Mouse (Mus musculus) lung, embryonic 15.5 days (tissue): ENCODE data around the gene Dicer1. TPM values are rescaled to one million over a fixed set of nuclear protein-coding genes. Genes with fewer than 3 reads are reported as not detected.
"Not testable (repeated sequence)": the region's sequence is repeated elsewhere in the genome, so short reads cannot be mapped to it uniquely, and the experiment has no call there.

ENCODE experiments used
- ATAC-seq: fragments of 200-750 bp; cut with Nextera tagmentation; 2 replicates; pipeline ENCODE4 v1.8.0; 2017; ENCODE audit warnings: moderate number of reproducible peaks, borderline replicate concordance; ENCODE audit not compliant: low FRiP score, low TSS enrichment; ENCODE audit errors: extremely low read depth
- H3K27ac ChIP-seq: fragments of 300-500 bp; sonication (generic); 2 replicates; pipeline ENCODE4 v1.5.1; 2015; ENCODE audit warnings: moderate library complexity, mild to moderate bottlenecking, inconsistent platforms
- H3K27me3 ChIP-seq: fragments of 300-500 bp; sonication (generic); 2 replicates; pipeline ENCODE4 v1.6.1; 2015; ENCODE audit warnings: inconsistent platforms
- H3K36me3 ChIP-seq: fragments of 300-500 bp; sonication (generic); 2 replicates; pipeline ENCODE4 v1.6.1; 2015; ENCODE audit warnings: inconsistent platforms
- H3K4me1 ChIP-seq: fragments of 300-500 bp; sonication (generic); 2 replicates; pipeline ENCODE4 v1.6.1; 2015; ENCODE audit warnings: inconsistent platforms
- H3K4me2 ChIP-seq: fragments of 300-500 bp; sonication (generic); 2 replicates; pipeline ENCODE4 v1.6.1; 2015; ENCODE audit warnings: inconsistent platforms, mild to moderate bottlenecking, moderate library complexity
- H3K4me3 ChIP-seq: fragments of 300-500 bp; sonication (generic); 2 replicates; pipeline ENCODE4 v1.5.1; 2015; ENCODE audit warnings: mild to moderate bottlenecking, inconsistent platforms
- H3K9ac ChIP-seq: fragments of 300-500 bp; sonication (generic); 2 replicates; pipeline ENCODE4 v1.6.1; 2015; ENCODE audit warnings: inconsistent platforms
- H3K9me3 ChIP-seq: fragments of 300-500 bp; sonication (generic); 2 replicates; pipeline ENCODE4 v1.6.1; 2016; ENCODE audit warnings: inconsistent platforms
- WGBS: fragments of 180-500 bp; shearing (Covaris S2); methylation state at CpG from one replicate; pipeline ENCODE4 v1.1.7; 2015; 5-methylcytosine and 5-hydroxymethylcytosine counted together
- polyA plus RNA-seq: library from polyadenylated mRNA; unstranded; fragments of >200 nt; fragmentation: Nextera tagmentation; extraction: Ambion mirVana; gene quantifications from 2 replicates; pipeline ENCODE4 v1.2.1, GENCODE M21; 2015

Dicer1 gene
- polyA plus RNA-seq, 1 experiment from 2014 or later, result 29.2 TPM

DNA sequence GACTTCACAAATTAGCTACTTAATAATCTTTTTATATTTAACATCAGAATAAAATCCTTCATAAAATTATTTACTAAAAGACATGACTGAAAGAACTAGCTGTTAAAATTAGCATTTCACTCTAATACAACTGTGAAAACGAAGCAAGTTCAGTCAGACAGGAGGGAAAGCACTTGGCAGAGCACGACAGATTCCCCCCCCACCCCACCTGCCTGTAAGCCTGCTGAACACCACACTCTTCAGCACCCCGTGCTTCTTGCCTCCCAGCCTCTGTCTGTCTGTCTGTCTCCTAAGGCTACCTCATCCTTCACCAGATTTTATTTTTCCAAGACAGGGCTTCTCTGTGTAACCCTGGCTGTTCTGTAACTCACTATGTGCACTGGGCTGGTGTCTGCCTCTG is 12.8 kb downstream of the Dicer1 start:
- Histone ChIP-seq H3K4me2 (no peak overlapping the region), H3K4me3 (no peak overlapping the region), H3K9me3 (no peaks in the 10 kb centered on the region), H3K27ac (no peak overlapping the region), H3K27me3 (no peaks in the 10 kb centered on the region), H3K9ac (no peak overlapping the region), H3K36me3 (peaks cover 14% of the 10 kb centered on the region; the same call in 1 of the 2 replicates), H3K4me1 (peaks cover 13% of the 10 kb centered on the region)
- ATAC-seq, result no peak
- 45% methylated on average over 3 of the region's 3 CpGs for WGBS

DNA sequence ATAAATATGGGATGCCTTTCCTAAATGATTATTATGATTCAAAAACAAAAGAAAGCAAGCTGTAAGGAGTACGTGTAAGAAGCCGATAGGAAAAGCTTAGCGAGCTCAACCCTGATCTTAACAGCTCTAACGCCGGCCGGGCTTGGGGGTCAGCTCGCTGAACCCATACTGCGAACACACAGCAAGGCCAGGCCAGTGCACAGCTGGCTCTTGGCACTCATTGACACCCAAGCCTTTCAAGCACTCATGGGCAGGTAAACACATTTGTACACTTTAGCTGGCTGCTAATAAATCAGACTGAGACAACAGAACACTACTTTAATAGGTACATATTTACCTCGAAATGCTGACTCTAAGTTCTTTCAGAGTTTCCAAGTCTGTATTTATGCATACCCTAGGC is 13.3 kb downstream of the Dicer1 start:
- 38% methylated on average over 9 of the region's 9 CpGs for WGBS
- Histone ChIP-seq H3K4me2 (no peak overlapping the region), H3K9me3 (no peaks in the 10 kb centered on the region), H3K9ac (no peak overlapping the region), H3K4me3 (no peak overlapping the region), H3K36me3 (peaks cover 14% of the 10 kb centered on the region; the same call in 1 of the 2 replicates), H3K27me3 (no peaks in the 10 kb centered on the region), H3K27ac (no peak overlapping the region), H3K4me1 (peaks cover 10% of the 10 kb centered on the region)
- ATAC-seq, result no peak

DNA sequence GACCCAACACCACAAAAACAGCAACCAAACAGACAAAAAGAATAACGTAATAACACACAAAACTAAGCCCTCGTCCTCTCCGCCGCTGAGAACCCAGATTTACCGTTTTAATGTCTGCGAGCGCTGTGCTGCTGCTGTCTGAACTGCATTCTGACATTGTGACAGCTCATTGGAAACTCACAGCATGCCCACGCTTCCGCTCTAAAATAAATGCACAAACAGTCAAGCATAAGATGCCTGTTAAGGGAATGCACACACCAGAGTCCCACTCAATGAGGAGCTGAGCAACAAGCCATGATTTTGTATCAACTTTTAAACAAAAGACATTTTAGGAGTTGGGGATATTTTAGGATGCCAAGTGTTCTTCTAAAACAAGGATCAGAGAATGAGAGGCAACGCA is 14.1 kb downstream of the Dicer1 start:
- Histone ChIP-seq H3K36me3 (peaks cover 15% of the 10 kb centered on the region; the same call in 1 of the 2 replicates), H3K27ac (no peak overlapping the region), H3K4me1 (peaks cover 10% of the 10 kb centered on the region), H3K9ac (no peak overlapping the region), H3K4me3 (no peak overlapping the region), H3K9me3 (no peaks in the 10 kb centered on the region), H3K4me2 (no peak overlapping the region), H3K27me3 (no peaks in the 10 kb centered on the region)
- 79% methylated on average over 10 of the region's 10 CpGs for WGBS
- ATAC-seq, result no peak

DNA sequence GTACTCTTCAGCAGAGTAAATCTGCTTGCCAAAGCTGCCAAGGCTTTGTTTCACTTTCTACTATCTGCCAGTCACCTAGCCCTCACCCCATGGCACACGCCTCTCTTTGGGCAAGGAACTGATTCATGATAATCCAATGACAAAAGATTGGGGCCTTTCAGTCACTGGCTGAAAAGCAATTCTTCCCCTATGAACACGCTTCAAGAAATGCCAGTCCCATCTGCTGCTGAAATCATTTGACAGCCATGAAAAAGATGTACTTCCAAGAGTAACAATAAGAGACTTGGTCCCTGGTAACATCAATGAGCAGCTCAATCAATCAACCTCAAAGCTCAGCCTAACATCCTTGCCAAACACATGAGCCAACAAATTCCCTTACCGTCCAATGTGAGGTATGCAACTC is 15.8 kb downstream of the Dicer1 start:
- ATAC-seq, result no peak
- Histone ChIP-seq H3K4me1 (peaks cover 6% of the 10 kb centered on the region), H3K4me2 (no peak overlapping the region), H3K9me3 (no peaks in the 10 kb centered on the region), H3K9ac (no peak overlapping the region), H3K27me3 (no peaks in the 10 kb centered on the region), H3K4me3 (no peak overlapping the region), H3K36me3 (peaks cover 29% of the 10 kb centered on the region), H3K27ac (no peak overlapping the region)
- 65% methylated on average over 3 of the region's 3 CpGs for WGBS

DNA sequence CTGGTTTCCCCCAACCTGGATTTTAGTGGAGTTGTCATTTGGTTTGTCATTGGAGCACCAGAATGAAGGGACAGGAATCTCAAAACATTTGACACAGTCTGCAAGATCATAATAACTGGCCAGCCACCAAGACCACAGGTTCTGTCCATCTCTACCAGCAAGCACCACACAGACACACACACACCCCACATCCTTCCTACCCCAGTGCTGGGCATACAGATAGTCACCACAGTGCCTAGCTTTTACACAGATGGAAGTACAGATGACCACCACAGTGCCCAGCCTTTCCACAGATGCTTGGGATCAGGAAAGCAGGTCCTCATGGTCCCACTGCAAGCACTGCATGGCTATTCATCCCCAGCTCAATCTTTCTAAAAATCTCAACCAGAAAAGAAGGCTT is 18.6 kb downstream of the Dicer1 start:
- Histone ChIP-seq H3K4me3 (no peak overlapping the region), H3K9me3 (no peaks in the 10 kb centered on the region), H3K4me2 (no peak overlapping the region), H3K4me1 (no peaks in the 10 kb centered on the region), H3K27me3 (no peaks in the 10 kb centered on the region), H3K27ac (no peak overlapping the region), H3K9ac (no peak overlapping the region), H3K36me3 (peaks cover 52% of the 10 kb centered on the region)
- no peak for ATAC-seq

DNA sequence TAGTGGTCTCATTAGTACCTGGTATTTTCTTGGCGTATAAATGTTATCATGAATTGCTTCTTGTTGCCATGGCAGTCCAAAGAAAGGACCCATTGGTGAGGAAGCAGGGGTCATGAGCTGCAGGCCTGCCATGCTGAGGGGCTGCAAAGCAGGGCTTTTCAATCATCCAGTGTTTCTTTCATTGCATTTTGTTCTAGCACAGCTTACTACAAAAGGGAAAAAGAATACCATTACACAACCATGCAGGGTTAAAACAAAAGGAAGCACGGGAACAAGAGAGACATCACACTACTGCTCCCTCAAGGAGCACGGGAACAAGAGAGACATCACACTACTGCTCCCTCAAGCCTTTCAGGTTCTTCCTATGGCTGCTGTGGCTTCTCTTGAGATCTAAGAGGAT is 20.0 kb downstream of the Dicer1 start:
- Histone ChIP-seq H3K36me3 (peaks cover 57% of the 10 kb centered on the region), H3K9me3 (no peaks in the 10 kb centered on the region)

DNA sequence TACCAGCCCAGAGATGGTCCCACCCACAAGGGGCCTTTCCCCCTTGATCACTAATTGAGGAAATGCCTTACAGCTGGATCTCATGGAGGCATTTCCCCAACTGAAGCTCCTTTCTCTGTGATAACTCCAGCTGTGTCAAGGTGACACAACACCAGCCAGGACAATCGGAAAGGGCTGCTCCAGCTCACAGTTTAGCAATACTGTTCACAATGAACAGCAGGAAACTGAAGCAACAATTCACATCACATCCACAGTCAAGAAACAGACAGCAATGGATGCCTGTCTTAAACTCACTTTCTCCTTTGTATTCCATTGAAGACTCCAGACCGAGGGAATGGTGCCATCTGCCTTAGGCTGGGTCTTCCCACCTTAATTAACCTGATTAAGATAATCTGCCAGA is 25.3 kb downstream of the Dicer1 start:
- not testable (repeated sequence) for H3K4me3 ChIP-seq, H3K27ac ChIP-seq, H3K9me3 ChIP-seq, ATAC-seq, H3K9ac ChIP-seq, H3K4me2 ChIP-seq, H3K27me3 ChIP-seq, H3K4me1 ChIP-seq
- 84% methylated on average over 2 of the region's 2 CpGs for WGBS
- peaks cover 74% of the 10 kb centered on the region for H3K36me3 ChIP-seq

More for the DNA sequence above, 20.0 kb downstream of the Dicer1 start:
- no peak overlapping the region for H3K4me3 ChIP-seq
- H3K27me3 ChIP-seq, result no peaks in the 10 kb centered on the region
- no peak overlapping the region for H3K27ac ChIP-seq
- H3K4me1 ChIP-seq, result no peaks in the 10 kb centered on the region
- ATAC-seq, result no peak
- no peak overlapping the region for H3K4me2 ChIP-seq
- H3K9ac ChIP-seq, result no peak overlapping the region
- WGBS, result 81% methylated on average over 3 of the region's 3 CpGs

DNA sequence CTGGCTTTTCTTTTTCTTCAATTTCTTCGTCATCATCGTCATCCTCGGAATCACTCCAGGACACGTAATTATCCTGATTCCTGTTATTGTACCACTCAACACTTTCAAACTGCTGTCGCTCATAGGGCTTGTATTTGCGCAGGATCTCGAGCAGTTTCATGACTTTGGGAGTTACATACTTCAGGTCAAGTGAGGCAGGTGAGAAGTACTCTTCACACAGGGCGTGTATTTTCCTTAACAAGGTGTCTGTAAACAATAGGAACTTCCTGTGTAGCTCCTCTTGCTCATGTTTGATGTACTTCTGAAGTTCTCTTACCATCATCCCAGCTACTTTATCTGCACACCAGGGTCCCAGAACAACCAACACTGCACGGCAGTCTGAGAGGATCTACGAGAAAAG is 29.7 kb downstream of the Dicer1 start:
- Histone ChIP-seq H3K27me3 (no peaks in the 10 kb centered on the region), H3K4me1 (no peaks in the 10 kb centered on the region), H3K36me3 (peaks cover 45% of the 10 kb centered on the region), H3K27ac (no peak overlapping the region), H3K9ac (no peak overlapping the region), H3K4me3 (no peak overlapping the region), H3K9me3 (no peaks in the 10 kb centered on the region), H3K4me2 (no peak overlapping the region)
- ATAC-seq, result no peak
- 64% methylated on average over 10 of the region's 10 CpGs for WGBS

DNA sequence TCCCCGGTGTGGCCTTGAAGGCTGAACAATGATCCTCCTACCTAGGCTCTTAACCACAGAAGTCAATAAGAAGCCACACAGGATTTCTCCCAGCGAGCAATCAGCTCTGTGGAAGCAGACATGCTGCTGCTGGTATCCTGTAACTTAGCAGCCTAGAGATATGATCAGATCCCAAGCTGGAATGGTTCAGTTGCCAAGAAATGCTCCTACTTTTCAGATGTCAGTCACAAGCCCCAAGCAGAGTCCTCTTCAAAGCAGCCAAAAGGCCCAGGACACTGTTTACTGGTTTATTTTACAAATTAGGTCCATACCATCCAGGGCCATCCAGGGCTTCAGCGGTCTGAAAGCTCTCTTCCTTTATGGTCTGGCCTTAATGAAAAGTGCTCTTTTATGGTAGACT is 30.7 kb downstream of the Dicer1 start:
- 81% methylated on average over 3 of the region's 3 CpGs for WGBS

DNA sequence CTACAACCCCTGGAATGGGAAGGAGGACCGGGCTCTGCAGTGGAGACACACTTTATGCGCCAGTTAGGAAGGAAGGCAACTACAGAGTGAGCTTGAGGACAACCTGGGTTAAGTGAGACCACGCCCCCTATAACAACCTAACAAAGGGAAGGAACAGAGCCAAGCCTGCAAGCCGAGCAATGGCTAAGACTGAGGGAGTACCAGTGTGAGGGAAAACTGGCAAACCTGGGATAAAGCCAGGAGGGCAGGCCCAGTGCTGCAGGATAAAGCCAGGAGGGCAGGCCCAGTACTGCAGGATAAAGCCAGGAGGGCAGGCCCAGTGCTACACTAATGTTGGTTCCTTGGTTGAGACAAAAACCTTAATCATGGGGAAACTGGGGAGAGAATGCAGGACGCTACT is 32.8 kb downstream of the Dicer1 start:
- WGBS, result 73% methylated on average over 5 of the region's 5 CpGs
- no peak overlapping the region for H3K9ac ChIP-seq

More for the DNA sequence above, 30.7 kb downstream of the Dicer1 start:
- no peak overlapping the region for H3K27ac ChIP-seq
- H3K4me2 ChIP-seq, result no peak overlapping the region
- no peak overlapping the region for H3K9ac ChIP-seq
- H3K27me3 ChIP-seq, result no peaks in the 10 kb centered on the region
- ATAC-seq, result no peak
- H3K36me3 ChIP-seq, result peaks cover 41% of the 10 kb centered on the region
- H3K4me1 ChIP-seq, result no peaks in the 10 kb centered on the region
- H3K9me3 ChIP-seq, result no peaks in the 10 kb centered on the region
- H3K4me3 ChIP-seq, result no peak overlapping the region

DNA sequence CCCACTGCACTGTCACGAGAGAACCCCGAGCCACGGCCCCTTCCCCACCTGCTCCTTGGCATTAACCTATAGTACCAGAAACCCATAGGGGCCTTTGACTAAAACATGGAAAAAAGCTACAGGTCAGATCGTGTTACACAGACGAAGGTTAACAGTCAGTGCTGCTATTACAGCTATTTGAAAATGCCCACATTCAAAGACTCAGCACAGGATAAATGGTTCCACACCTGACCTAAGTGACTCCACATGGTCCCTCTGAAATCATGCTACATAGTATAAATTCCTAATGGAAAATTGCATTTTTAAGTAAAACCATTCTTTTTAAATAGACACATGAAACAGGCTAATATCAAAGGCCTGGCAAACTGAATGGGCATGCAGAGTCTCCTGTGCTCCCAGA is 35.3 kb downstream of the Dicer1 start:
- H3K4me3 ChIP-seq, result no peak overlapping the region
- WGBS, result 81% methylated on average over 5 of the region's 5 CpGs
- no peaks in the 10 kb centered on the region for H3K4me1 ChIP-seq
- peaks cover 53% of the 10 kb centered on the region for H3K36me3 ChIP-seq
- H3K9me3 ChIP-seq, result no peaks in the 10 kb centered on the region
- no peak overlapping the region for H3K9ac ChIP-seq
- H3K27ac ChIP-seq, result no peak overlapping the region
- no peaks in the 10 kb centered on the region for H3K27me3 ChIP-seq
- no peak for ATAC-seq
- no peak overlapping the region for H3K4me2 ChIP-seq

More for the DNA sequence above, 32.8 kb downstream of the Dicer1 start:
- peaks cover 53% of the 10 kb centered on the region for H3K36me3 ChIP-seq
- no peaks in the 10 kb centered on the region for H3K4me1 ChIP-seq
- no peaks in the 10 kb centered on the region for H3K9me3 ChIP-seq
- no peak overlapping the region for H3K4me2 ChIP-seq
- H3K4me3 ChIP-seq, result no peak overlapping the region
- no peak for ATAC-seq
- no peaks in the 10 kb centered on the region for H3K27me3 ChIP-seq
- H3K27ac ChIP-seq, result no peak overlapping the region

DNA sequence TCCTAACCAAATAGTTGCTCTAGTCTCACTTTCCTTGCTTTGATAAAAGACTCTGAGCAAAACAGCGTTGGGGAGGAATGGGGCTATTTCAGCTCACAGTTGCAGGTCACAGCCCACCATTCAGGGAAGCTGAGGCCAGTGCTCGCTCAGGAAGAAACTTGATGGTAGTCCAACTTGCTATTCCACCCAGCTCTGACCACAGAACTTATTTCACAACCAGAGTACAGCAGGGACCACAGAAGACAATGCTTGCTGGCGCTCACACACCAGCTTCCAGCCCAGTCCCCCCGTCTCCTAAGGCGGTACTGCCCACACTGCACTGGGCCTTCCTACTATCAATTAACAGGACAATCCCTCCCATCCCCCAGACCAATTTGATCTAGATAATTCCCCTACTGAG is 36.3 kb downstream of the Dicer1 start:
- no peak overlapping the region for H3K4me2 ChIP-seq
- H3K36me3 ChIP-seq, result peaks cover 53% of the 10 kb centered on the region
- WGBS, result 86% methylated on average over 5 of the region's 5 CpGs
- no peaks in the 10 kb centered on the region for H3K4me1 ChIP-seq
- no peak for ATAC-seq
- H3K9me3 ChIP-seq, result no peaks in the 10 kb centered on the region
- no peak overlapping the region for H3K9ac ChIP-seq
- no peak overlapping the region for H3K4me3 ChIP-seq
- no peaks in the 10 kb centered on the region for H3K27me3 ChIP-seq
- no peak overlapping the region for H3K27ac ChIP-seq

DNA sequence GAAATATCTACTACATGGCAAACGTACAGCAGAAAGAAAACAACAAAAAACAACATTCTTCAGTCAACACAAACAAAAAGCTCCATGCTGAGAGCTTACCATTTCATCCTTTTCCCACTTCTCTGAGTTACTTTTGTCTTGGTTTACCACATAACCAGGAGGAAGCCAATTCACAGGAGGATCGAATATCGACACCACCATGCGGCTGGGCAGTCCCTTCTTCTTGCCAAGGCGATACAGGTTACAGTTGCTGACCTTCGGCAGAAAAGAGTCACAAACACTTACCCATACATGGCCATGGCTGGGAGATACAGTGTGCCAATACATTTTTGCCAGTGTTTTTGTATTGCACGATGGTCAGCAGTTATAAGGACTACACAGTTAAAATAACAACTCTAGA is 51.5 kb downstream of the Dicer1 start:
- H3K9me3 ChIP-seq, result no peaks in the 10 kb centered on the region
- H3K27ac ChIP-seq, result no peak overlapping the region
- H3K36me3 ChIP-seq, result peaks cover 77% of the 10 kb centered on the region
- no peaks in the 10 kb centered on the region for H3K27me3 ChIP-seq
- WGBS, result 71% methylated on average over 7 of the region's 7 CpGs
- no peak overlapping the region for H3K4me3 ChIP-seq
- no peak overlapping the region for H3K9ac ChIP-seq
- no peaks in the 10 kb centered on the region for H3K4me1 ChIP-seq
- no peak overlapping the region for H3K4me2 ChIP-seq
- ATAC-seq, result no peak
